Mouse (Mus musculus): Measurements from ENCODE around the gene Zbtb20. TPM values are rescaled to one million over a fixed set of nuclear protein-coding genes. Genes with fewer than 3 reads are reported as not detected.

Gene Zbtb20
- polyA plus RNA-seq, 1 experiment from 2014 or later: 44.1 TPM

DNA sequence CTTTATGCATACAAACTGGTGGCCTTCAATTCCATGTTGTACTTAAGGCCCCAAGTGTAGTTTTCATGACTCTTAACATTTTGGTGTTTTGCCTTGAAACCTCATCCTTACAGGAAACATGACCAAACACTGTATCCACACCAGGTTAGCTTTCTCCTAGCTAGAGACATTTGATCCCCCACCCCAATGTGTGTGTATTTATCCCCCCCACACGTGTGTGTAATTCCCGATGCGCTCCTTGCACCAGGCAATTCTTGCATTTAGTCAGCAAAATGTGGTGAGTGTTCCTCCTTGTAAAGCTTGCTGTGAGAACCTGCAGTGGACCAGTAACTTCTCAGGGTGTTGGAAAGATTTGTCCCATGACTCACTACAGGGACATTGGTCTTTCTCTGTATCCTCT, 455.8 kb downstream of the Zbtb20 start:
- Histone ChIP-seq H3K4me1 (ENCODE audit: control insufficient read depth, insufficient read depth, low read length) (no peaks in the 10 kb centered on the region), H3K27me3 (ENCODE audit: control insufficient read depth, insufficient read depth, low read length) (no peaks in the 10 kb centered on the region), H3K9ac (ENCODE audit: low read length) (no peak overlapping the region), H3K4me3 (ENCODE audit: low read depth, low read length) (no peak overlapping the region), H3K36me3 (ENCODE audit: control insufficient read depth, insufficient read depth, low read length) (no peaks in the 10 kb centered on the region), H3K9me3 (ENCODE audit: control insufficient read depth, low read length) (no peaks in the 10 kb centered on the region), H3K27ac (ENCODE audit: low read depth, low read length) (no peak overlapping the region), H3K4me2 (ENCODE audit: low read depth) (no peak overlapping the region)
- no peak for DNase-seq (ENCODE audit: low spot score)
- no peak for ATAC-seq (ENCODE audit: insufficient read depth, low FRiP score, low TSS enrichment)
- 92% methylated on average over 3 of the region's 3 CpGs for WGBS

GRCm38 (mm10) chr16:43332734-43333133, 457.1 kb downstream of the Zbtb20 start:
- Histone ChIP-seq H3K27ac (ENCODE audit: low read depth, low read length) (no peak overlapping the region), H3K4me2 (ENCODE audit: low read depth) (no peak overlapping the region), H3K4me1 (ENCODE audit: control insufficient read depth, insufficient read depth, low read length) (no peaks in the 10 kb centered on the region), H3K27me3 (ENCODE audit: control insufficient read depth, insufficient read depth, low read length) (no peaks in the 10 kb centered on the region), H3K36me3 (ENCODE audit: control insufficient read depth, insufficient read depth, low read length) (no peaks in the 10 kb centered on the region), H3K4me3 (ENCODE audit: low read depth, low read length) (no peak overlapping the region), H3K9me3 (ENCODE audit: control insufficient read depth, low read length) (no peaks in the 10 kb centered on the region), H3K9ac (ENCODE audit: low read length) (no peak overlapping the region)
- ATAC-seq (ENCODE audit: insufficient read depth, low FRiP score, low TSS enrichment) (no peak), DNase-seq (ENCODE audit: low spot score) (no peak)
- WGBS: 52% methylated on average over 2 of the region's 2 CpGs

- no peaks in the 10 kb centered on the region for H3K9me3 ChIP-seq (ENCODE audit: control insufficient read depth, low read length)
- H3K36me3 ChIP-seq (ENCODE audit: control insufficient read depth, insufficient read depth, low read length): no peaks in the 10 kb centered on the region
- H3K27me3 ChIP-seq (ENCODE audit: control insufficient read depth, insufficient read depth, low read length): no peaks in the 10 kb centered on the region
- no peak overlapping the region for H3K4me2 ChIP-seq (ENCODE audit: low read depth)
- ATAC-seq (ENCODE audit: insufficient read depth, low FRiP score, low TSS enrichment) (no peak), DNase-seq (ENCODE audit: low spot score) (no peak)
- no peak overlapping the region for H3K4me3 ChIP-seq (ENCODE audit: low read depth, low read length)
- WGBS: 50% methylated on average over 1 of the region's 1 CpGs
- H3K9ac ChIP-seq (ENCODE audit: low read length): no peak overlapping the region
- no peak overlapping the region for H3K27ac ChIP-seq (ENCODE audit: low read depth, low read length)
- no peaks in the 10 kb centered on the region for H3K4me1 ChIP-seq (ENCODE audit: control insufficient read depth, insufficient read depth, low read length)
Measured at GRCm38 (mm10) chr16:43333265-43333664, 457.6 kb downstream of the Zbtb20 start.

DNA sequence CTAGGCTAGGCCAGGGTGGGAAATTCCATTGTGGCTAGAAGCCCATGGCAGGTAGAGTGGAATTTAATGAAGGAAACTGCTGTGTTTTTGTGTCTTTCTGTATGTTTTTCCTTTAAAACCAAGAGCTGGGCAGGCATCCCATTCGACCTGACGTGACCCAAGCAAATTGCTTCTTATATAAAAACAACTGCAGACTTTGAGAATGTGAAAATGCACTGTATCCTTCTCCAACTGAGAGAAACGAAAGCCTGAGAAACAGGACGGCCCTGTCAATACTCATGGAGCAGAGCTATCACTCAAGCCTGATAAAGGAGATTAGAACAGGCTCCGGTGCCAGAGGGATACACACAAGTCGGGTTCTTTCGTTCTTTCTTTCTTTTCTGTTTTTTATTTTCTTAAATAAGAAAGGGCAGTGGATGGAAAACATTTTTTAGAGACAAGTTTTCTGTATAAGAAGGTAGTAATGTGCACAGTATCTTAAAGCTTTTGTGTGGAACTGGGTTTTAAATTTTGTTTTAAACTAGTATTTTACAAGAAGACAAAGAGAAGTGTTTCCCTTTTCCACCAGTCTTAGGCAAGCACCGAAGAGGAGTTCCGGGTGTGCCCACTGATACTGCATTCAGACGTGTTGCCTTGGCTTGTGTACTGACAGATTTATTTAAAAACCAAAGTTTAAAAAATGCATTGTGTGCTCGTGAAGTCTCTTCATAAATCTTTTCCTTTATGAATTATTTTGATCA, 458.9 kb downstream of the Zbtb20 start:
- no peak overlapping the region for H3K4me2 ChIP-seq (ENCODE audit: low read depth)
- 45% methylated on average over 11 of the region's 11 CpGs for WGBS
- no peaks in the 10 kb centered on the region for H3K36me3 ChIP-seq (ENCODE audit: control insufficient read depth, insufficient read depth, low read length)
- no peak overlapping the region for H3K4me3 ChIP-seq (ENCODE audit: low read depth, low read length)
- no peak for DNase-seq (ENCODE audit: low spot score)
- no peaks in the 10 kb centered on the region for H3K4me1 ChIP-seq (ENCODE audit: control insufficient read depth, insufficient read depth, low read length)
- no peaks in the 10 kb centered on the region for H3K9me3 ChIP-seq (ENCODE audit: control insufficient read depth, low read length)
- H3K9ac ChIP-seq (ENCODE audit: low read length): no peak overlapping the region
- no peak overlapping the region for H3K27ac ChIP-seq (ENCODE audit: low read depth, low read length)
- no peak for ATAC-seq (ENCODE audit: insufficient read depth, low FRiP score, low TSS enrichment)
- H3K27me3 ChIP-seq (ENCODE audit: control insufficient read depth, insufficient read depth, low read length): no peaks in the 10 kb centered on the region

GRCm38 (mm10) chr16:43335151-43335823, 459.6 kb downstream of the Zbtb20 start:
- Histone ChIP-seq H3K9ac (ENCODE audit: low read length) (no peak overlapping the region), H3K4me3 (ENCODE audit: low read depth, low read length) (no peak overlapping the region), H3K4me2 (ENCODE audit: low read depth) (no peak overlapping the region), H3K27ac (ENCODE audit: low read depth, low read length) (no peak overlapping the region), H3K36me3 (ENCODE audit: control insufficient read depth, insufficient read depth, low read length) (no peaks in the 10 kb centered on the region), H3K4me1 (ENCODE audit: control insufficient read depth, insufficient read depth, low read length) (no peaks in the 10 kb centered on the region), H3K27me3 (ENCODE audit: control insufficient read depth, insufficient read depth, low read length) (no peaks in the 10 kb centered on the region), H3K9me3 (ENCODE audit: control insufficient read depth, low read length) (no peaks in the 10 kb centered on the region)
- ATAC-seq (ENCODE audit: insufficient read depth, low FRiP score, low TSS enrichment) (no peak), DNase-seq (ENCODE audit: low spot score) (no peak)
- 65% methylated on average over 8 of the region's 8 CpGs for WGBS

GRCm38 (mm10) chr16:43335824-43336215, 460.1 kb downstream of the Zbtb20 start:
- no peak overlapping the region for H3K9ac ChIP-seq (ENCODE audit: low read length)
- 84% methylated on average over 4 of the region's 4 CpGs for WGBS
- H3K36me3 ChIP-seq (ENCODE audit: control insufficient read depth, insufficient read depth, low read length): no peaks in the 10 kb centered on the region
- no peaks in the 10 kb centered on the region for H3K27me3 ChIP-seq (ENCODE audit: control insufficient read depth, insufficient read depth, low read length)
- no peak for DNase-seq (ENCODE audit: low spot score)
- no peaks in the 10 kb centered on the region for H3K9me3 ChIP-seq (ENCODE audit: control insufficient read depth, low read length)
- no peaks in the 10 kb centered on the region for H3K4me1 ChIP-seq (ENCODE audit: control insufficient read depth, insufficient read depth, low read length)
- H3K4me3 ChIP-seq (ENCODE audit: low read depth, low read length): no peak overlapping the region
- no peak overlapping the region for H3K4me2 ChIP-seq (ENCODE audit: low read depth)
- no peak overlapping the region for H3K27ac ChIP-seq (ENCODE audit: low read depth, low read length)
- ATAC-seq (ENCODE audit: insufficient read depth, low FRiP score, low TSS enrichment): no peak

DNA sequence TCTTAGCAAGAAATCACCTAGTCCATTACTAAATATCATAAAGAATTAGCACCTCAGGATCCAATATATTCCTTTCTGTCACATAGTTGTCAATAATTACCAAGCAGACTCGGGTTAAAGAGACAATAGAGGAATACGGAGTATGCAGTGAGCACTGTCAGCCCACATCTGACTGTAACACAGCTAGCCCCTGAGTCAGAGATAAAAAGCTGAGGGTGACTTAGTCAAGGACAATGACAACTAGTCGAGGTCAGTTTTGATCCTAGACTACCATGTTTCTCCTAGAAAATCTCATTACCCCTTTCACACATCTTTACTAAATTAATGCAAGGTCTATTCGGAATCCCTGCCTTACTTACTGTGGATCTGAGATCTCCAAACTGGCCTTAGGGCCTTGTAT, 465.0 kb downstream of the Zbtb20 start:
- no peaks in the 10 kb centered on the region for H3K4me1 ChIP-seq (ENCODE audit: control insufficient read depth, insufficient read depth, low read length)
- 85% methylated on average over 4 of the region's 4 CpGs for WGBS
- no peak overlapping the region for H3K27ac ChIP-seq (ENCODE audit: low read depth, low read length)
- H3K9me3 ChIP-seq (ENCODE audit: control insufficient read depth, low read length): no peaks in the 10 kb centered on the region
- H3K27me3 ChIP-seq (ENCODE audit: control insufficient read depth, insufficient read depth, low read length): no peaks in the 10 kb centered on the region
- DNase-seq (ENCODE audit: low spot score) (no peak), ATAC-seq (ENCODE audit: insufficient read depth, low FRiP score, low TSS enrichment) (no peak)
- no peak overlapping the region for H3K9ac ChIP-seq (ENCODE audit: low read length)
- H3K36me3 ChIP-seq (ENCODE audit: control insufficient read depth, insufficient read depth, low read length): no peaks in the 10 kb centered on the region
- H3K4me3 ChIP-seq (ENCODE audit: low read depth, low read length): no peak overlapping the region
- H3K4me2 ChIP-seq (ENCODE audit: low read depth): no peak overlapping the region

DNA sequence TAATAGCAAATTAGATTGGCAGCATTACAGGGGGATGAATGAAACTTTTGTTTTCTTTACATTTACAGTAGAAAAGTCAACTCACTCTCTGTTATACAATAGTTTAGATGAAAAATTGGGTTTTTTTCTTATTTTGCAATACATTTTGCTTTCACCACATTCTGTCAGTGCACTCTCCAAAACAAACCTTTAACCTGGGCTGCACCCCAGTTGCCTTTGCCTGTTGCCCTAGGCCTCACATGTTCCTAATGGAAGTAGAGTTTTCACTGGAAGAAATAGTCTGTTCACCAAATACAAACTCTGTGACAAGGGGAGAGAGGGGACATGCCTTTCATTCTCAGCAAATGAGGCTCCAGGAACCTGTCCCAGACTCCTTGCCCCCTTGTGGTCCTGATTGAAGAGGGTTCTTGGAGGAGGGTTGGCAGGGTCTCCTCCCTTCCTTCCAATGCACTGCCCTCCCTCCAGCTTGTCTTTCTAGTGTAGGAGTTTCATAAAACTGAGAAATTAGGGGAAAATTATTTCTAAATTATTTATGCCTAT, 466.3 kb downstream of the Zbtb20 start:
- H3K36me3 ChIP-seq (ENCODE audit: control insufficient read depth, insufficient read depth, low read length): no peaks in the 10 kb centered on the region
- H3K4me3 ChIP-seq (ENCODE audit: low read depth, low read length): no peak overlapping the region
- H3K4me1 ChIP-seq (ENCODE audit: control insufficient read depth, insufficient read depth, low read length): no peaks in the 10 kb centered on the region
- H3K9ac ChIP-seq (ENCODE audit: low read length): no peak overlapping the region
- no peaks in the 10 kb centered on the region for H3K9me3 ChIP-seq (ENCODE audit: control insufficient read depth, low read length)
- ATAC-seq (ENCODE audit: insufficient read depth, low FRiP score, low TSS enrichment) (no peak), DNase-seq (ENCODE audit: low spot score) (no peak)
- no peaks in the 10 kb centered on the region for H3K27me3 ChIP-seq (ENCODE audit: control insufficient read depth, insufficient read depth, low read length)
- no peak overlapping the region for H3K27ac ChIP-seq (ENCODE audit: low read depth, low read length)
- H3K4me2 ChIP-seq (ENCODE audit: low read depth): no peak overlapping the region

DNA sequence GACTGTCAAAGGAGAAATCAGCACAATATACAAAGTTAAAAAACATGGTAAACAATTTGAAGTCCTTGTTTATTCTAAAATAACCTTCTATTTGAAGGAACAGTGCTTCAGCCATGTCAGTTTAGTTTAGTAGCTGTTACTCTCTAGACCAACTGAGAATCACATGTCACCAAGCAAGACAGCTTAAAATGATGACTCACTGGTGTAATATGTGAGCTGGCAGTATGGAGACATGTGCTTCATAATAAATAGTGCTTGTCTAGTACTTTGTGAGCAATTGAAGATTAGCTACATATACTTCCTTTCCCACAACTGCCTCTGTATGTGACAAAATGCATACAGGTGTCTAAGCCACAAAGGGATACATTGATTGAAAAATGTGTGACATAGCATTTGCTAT, 470.4 kb downstream of the Zbtb20 start:
- Histone ChIP-seq H3K9me3 (ENCODE audit: control insufficient read depth, low read length) (no peaks in the 10 kb centered on the region), H3K4me3 (ENCODE audit: low read depth, low read length) (no peak overlapping the region)
- no peak for ATAC-seq (ENCODE audit: insufficient read depth, low FRiP score, low TSS enrichment)

More for the DNA sequence above, 470.4 kb downstream of the Zbtb20 start:
- no peak overlapping the region for H3K9ac ChIP-seq (ENCODE audit: low read length)
- no peak overlapping the region for H3K4me2 ChIP-seq (ENCODE audit: low read depth)
- H3K4me1 ChIP-seq (ENCODE audit: control insufficient read depth, insufficient read depth, low read length): no peaks in the 10 kb centered on the region
- no peaks in the 10 kb centered on the region for H3K27me3 ChIP-seq (ENCODE audit: control insufficient read depth, insufficient read depth, low read length)
- H3K27ac ChIP-seq (ENCODE audit: low read depth, low read length): no peak overlapping the region
- DNase-seq (ENCODE audit: low spot score): no peak
- no peaks in the 10 kb centered on the region for H3K36me3 ChIP-seq (ENCODE audit: control insufficient read depth, insufficient read depth, low read length)

All from neural tube, embryonic 11.5 days (tissue).